Mouse (Mus musculus) retina, embryonic 14.5 days (tissue): ENCODE results near the gene Rbm8a2.
"Not testable (repeated sequence)": the region's sequence is repeated elsewhere in the genome, so short reads cannot be mapped to it uniquely, and the experiment has no call there.

Experiments used
- DNase-seq: peaks from one replicate; pipeline ENCODE4 v3.0.0-alpha.2; 2015; ENCODE audit warnings: low spot score

The Rbm8a2 gene

GRCm38 (mm10) chr1:175979014-175979413 is at the start of gene Rbm8a2:
TSS of gene Rbm8a2 (minus strand) at chr1:175979114.
- DNase-seq, result not testable (repeated sequence)

GRCm38 (mm10) chr1:176028397-176028796 is 49.5 kb upstream of the Rbm8a2 start:
- DNase-seq, result no peak

- DNase-seq, result no peak
These were observed 45.6 kb upstream of the Rbm8a2 start for GRCm38 (mm10) chr1:176024501-176024900.

- DNase-seq, result no peak
These were observed 39.6 kb upstream of the Rbm8a2 start for GRCm38 (mm10) chr1:176018523-176018922.

GRCm38 (mm10) chr1:176016076-176016475 is 37.2 kb upstream of the Rbm8a2 start:
- DNase-seq, result no peak

GRCm38 (mm10) chr1:176013497-176014268 is 34.8 kb upstream of the Rbm8a2 start:
- DNase-seq, result peak; percentile 29

- DNase-seq, result no peak
These were observed 32.6 kb upstream of the Rbm8a2 start for GRCm38 (mm10) chr1:176011535-176011934.

- DNase-seq, result no peak
These were observed 32.2 kb upstream of the Rbm8a2 start for GRCm38 (mm10) chr1:176011072-176011471.

- no peak for DNase-seq
These were observed 29.5 kb upstream of the Rbm8a2 start for GRCm38 (mm10) chr1:176008411-176008810.

GRCm38 (mm10) chr1:176000599-176000998 is 21.7 kb upstream of the Rbm8a2 start:
- no peak for DNase-seq

- peak; percentile 39 for DNase-seq
These were observed 18.2 kb upstream of the Rbm8a2 start for GRCm38 (mm10) chr1:175997076-175997651.

- DNase-seq, result no peak
These were observed 10.0 kb upstream of the Rbm8a2 start for GRCm38 (mm10) chr1:175988912-175989311.

GRCm38 (mm10) chr1:175988448-175988847 is 9.5 kb upstream of the Rbm8a2 start:
- no peak for DNase-seq

- peak; percentile 5 for DNase-seq
These were observed 8.2 kb downstream of the Rbm8a2 start for GRCm38 (mm10) chr1:175970710-175971109.

- no peak for DNase-seq
These were observed 11.7 kb downstream of the Rbm8a2 start for GRCm38 (mm10) chr1:175967004-175967745.

GRCm38 (mm10) chr1:175961786-175962185 is 17.1 kb downstream of the Rbm8a2 start:
- no peak for DNase-seq

- DNase-seq, result no peak
These were observed 28.1 kb downstream of the Rbm8a2 start for GRCm38 (mm10) chr1:175950851-175951250.

GRCm38 (mm10) chr1:175950421-175950820 is 28.5 kb downstream of the Rbm8a2 start:
- DNase-seq, result no peak

- no peak for DNase-seq
These were observed 32.1 kb downstream of the Rbm8a2 start for GRCm38 (mm10) chr1:175946718-175947315.

GRCm38 (mm10) chr1:175943168-175943567 is 35.7 kb downstream of the Rbm8a2 start:
- DNase-seq, result no peak

GRCm38 (mm10) chr1:175938731-175939130 is 40.2 kb downstream of the Rbm8a2 start:
- no peak for DNase-seq

GRCm38 (mm10) chr1:175936282-175936737 is 42.6 kb downstream of the Rbm8a2 start:
- DNase-seq, result peak; percentile 96
